Mouse (Mus musculus) gastrocnemius, adult 18-20 months (tissue): ENCODE results near the gene Pard3b. TPM values are rescaled to one million over a fixed set of nuclear protein-coding genes. Genes with fewer than 3 reads are reported as not detected.

Experiments used
- DNase-seq: peaks from one replicate; pipeline ENCODE4 v3.0.0; 2021; ENCODE audit warnings: low spot score
- total RNA-seq, 2 experiments: library from RNA; stranded (reverse); gene quantifications; 2 replicates each; pipeline ENCODE4 v1.2.3; 2021

Pard3b gene
- total RNA-seq, 2 experiments from 2014 or later: 4.0 to 5.3 TPM

DNA sequence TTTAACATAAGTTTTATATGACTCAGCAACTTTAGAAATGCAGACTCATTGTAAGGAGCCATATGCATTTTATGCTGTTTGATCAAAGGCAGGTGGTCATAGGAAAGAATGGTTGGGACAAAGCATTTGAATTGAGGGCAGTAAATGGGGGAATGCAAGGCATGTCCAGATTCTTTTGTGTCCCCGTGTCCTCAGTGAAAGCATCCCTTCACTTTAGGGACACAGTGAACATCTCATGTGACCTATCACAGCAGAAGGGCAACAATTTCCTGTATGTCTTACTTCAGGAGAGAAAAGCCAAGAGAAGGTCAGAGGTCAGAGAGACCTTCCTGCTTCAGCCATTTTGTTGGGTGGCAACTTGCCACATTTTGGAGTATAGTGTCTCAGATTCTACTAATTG, 745.6 kb downstream of the Pard3b start:
- no peak for DNase-seq

DNA sequence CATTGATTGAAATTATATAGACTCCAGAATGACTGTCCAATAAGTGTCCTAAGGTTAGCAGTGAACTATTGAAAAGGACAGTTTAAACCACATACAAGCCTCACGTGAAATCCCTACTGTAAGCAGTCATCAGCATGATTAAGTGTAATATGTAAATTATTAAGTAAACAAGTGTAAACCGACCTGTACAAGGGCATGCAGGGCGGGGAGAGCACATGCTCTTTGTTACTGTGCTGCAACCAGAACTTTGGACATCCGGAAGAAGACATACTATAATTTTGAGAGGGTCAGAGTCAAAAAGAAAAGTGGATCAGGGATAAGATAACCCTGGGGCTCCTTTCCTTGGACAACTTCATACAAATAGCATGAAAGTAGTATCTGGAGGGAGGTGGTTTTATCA, 749.4 kb downstream of the Pard3b start:
- DNase-seq: no peak

DNA sequence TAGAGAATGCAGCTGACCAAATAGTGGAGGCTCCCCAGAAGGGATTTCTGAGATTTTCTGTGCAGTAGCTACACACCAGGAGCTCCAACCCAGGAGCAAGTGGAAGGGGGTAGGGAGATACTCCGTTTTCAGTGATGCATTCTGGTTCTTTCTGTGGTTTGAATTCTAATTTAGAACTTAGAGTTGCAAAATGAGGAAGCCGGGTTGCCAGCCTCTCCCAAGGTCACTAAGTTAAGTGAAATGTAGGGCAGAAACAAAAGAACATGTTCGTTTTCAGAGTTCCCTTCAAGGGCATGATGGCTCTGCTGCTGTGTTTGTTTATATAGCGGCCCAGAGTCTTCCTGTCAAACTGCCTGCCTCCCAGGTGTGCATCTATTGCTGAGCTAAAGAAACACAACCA, 754.2 kb downstream of the Pard3b start:
- DNase-seq: no peak

DNA sequence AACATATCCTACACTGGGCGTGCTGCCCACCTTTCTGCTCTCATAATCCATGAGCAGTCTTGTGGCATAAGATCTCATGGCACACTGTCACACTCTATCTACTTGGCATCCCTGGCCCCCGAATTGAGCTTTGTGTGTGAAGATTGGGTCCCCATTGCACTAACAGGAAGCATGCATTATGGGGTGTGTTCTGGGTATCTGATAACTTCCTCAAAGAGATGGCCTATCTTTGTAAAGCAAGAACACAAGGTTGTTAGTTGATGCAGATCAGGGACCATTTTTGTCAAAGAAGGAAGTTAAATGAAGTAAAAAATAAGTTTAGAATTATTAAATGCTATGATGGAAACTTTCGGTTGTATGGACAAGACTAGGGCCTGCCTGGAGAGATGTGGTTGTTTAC, 755.9 kb downstream of the Pard3b start:
- DNase-seq: no peak

DNA sequence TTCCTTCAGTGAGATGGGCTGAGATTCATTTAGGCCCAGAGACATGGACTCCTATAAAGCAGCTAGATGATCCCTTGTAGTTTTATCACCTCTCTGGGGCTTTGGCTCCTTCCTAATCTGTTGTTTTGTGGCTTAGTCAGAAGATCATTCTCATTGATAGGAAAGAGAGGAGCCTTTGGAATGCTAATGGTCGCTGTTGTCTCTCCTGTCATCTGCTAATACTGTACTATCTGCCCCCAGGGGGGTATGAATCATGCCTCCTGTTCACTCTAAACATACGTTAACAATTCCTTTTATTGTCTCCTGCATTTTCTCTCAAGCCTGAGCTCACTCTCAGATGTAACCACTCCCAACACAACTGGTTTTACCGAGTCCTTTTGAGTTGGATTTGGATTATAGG, 759.6 kb downstream of the Pard3b start:
- no peak for DNase-seq

DNA sequence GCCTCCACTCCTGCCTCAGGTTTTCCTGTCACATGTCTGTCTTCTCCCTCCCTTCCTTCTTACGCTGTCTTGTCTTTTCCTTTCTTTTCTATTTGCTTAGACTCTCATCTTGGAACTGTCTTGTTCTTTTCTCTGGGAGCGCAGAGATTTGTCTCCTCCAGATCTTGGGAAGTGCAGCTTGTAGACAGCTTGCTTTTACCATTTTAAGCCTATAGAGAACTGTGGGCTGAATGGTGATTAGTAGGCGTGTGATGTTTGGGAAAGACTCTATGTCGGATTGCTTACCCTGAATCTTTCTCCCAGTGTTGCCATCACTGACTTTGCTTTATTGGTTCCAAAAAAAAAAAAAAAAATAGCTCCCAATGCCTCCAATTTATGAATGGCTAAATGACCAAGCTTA, 760.1 kb downstream of the Pard3b start:
- DNase-seq: no peak

DNA sequence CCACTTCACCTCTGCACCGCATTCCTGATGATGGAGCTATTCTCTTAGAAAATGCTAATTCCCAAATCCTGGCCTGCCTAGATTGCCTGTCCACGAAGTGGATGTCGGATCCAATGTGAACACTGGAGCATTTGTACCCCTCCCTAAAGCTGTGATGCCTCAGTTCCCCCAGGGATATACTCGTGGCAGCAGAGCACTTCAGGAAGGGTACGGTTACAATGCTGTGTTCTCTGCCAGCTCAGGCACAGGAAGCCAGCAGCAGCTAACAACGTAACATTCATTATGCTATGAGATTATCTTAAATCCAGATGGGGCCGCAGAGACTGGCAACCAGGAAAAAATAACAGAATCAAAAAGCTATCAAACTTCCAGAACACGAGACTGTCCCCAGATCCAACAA, 766.4 kb downstream of the Pard3b start:
- DNase-seq: no peak

DNA sequence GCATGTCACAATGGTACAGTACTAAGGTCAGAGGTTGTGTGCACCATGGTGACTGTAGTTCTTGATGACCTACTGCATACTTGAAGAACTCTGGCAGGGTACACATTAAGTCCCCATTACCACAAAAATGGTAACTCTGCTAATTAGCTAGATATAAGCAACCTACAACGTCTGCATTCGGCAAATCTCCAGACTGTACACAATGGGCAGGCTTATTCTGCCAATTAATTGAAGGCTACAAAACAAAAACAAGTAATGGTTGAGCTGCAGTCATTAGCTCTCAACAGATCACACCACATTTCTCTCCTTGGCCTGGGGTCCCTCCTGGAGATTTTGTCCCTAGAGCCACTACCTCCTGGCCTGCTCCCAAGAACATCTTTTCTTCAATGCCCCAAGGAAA, 772.7 kb downstream of the Pard3b start:
- DNase-seq: no peak

DNA sequence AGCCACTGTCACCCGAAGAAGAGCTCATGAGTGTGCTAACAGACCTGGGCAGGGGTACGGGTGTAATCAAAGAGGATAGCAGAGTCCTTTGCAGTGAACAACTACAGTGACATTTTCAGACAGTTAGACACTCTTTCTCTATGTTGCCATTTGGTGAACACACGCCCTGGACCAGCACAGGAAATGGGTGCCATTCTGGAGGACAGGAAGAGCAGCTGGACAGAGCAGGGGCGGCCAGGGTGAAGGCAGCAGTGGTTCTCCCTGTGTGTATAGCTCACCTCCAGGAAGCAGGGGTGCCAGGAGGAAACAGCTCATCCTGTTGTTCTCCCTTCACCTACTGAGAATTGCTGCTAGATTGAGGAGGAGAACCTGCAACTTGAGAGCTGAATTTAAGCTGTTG, 773.4 kb downstream of the Pard3b start:
- no peak for DNase-seq

DNA sequence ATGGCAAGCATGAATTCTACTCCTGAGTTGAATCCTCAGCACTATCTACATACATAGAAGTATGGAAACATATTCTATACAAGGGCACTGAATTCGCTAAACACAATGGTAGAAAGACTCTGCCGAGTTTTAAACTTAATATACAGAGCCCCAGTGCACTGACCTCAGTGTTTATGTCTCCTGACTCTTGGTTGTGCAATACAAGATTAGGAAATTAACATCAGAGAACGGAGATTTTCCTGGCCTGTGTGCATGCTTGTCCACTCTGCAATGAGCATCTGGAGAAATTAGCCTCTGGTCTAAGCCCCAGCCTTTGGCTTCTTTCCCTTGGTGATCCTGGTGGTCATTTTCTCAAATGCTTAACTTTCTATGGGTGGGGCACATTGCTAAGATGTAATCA, 774.4 kb downstream of the Pard3b start:
- DNase-seq: no peak

DNA sequence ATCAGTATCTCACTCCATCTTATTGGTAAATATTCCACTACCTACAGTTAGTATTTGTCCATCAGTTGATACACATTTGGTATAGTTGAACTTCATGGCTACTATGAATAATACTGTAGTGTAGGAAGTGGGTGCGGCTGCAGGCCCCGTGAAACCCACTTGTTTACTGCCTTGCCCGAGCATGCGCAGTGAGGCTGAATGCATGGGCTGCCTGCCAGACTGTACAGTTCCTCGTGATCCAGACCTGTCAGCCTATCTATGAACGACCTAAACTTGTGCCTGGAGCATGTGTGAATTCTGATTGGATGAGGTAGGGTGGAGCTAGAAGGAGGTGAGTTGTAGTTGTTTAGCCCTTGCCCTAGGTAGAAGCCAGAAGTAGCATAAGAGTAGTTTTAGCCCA, 775.9 kb downstream of the Pard3b start:
- DNase-seq: no peak

DNA sequence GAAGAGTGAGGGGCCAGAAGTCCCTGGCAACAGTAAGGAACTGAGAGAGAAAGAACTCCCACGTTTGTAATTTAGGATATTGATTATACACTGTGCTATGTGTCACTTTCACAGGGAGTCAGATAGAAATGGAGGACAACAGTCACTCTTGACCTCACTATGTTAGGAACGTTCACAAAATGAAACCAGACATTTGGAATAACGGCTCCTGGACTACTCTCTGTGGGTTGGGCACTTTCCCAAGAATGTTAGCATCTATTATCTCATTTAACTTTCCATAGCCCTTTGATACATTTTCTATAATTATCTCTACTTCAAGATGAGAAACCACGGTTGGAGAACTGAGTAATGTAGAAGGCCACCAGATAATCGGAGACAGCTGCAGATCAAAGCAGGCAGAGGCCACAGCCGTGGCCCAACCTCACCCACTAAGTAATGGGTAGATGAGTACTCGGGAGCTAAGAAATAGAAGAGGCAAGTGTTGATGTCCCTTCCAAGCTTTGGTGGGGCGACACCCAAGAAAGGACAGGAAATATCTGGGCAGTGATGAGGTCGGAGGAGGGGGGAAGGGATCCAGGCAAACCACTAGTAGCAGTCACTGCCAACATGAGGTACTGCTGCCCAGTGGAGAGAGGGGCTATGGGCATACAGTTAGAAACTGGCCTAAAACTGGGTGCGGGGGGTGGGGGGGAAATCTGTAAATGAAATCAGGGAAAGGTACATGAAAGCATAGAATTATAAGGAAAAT, 778.2 kb downstream of the Pard3b start:
- peak; percentile 6 for DNase-seq

DNA sequence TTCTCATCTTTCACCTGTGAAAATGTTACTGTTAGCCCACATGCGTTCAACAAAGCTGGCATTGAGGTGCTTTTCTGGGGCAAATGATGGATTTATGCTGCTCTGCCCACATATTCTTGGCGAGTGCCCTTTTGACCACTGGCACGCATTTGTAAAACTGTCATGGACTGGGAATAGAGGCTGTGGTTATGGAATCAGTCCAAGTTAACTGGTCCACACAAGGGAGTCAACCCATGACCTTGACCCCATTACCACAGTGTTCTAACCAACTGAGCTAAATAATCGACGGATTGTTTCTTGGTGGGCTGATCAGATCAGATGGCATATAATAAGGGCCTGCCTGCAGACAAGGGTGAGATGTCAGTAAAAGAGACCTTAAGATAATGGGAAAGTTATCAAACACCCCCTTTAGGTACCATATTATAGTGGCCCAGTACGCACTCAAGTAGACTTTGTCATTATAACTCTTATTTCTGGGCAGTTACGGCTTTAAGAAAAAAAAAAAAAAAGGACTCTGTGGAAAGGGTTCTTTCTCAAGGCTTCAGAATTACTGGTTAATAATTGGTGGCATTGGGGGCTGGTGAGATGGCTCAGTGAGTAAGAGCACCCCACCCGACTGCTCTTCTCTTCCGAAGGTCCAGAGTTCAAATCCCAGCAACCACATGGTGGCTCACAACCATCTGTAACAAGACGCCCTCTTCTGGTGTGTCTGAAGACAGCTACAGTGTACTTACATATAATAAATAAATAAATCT, 784.4 kb downstream of the Pard3b start:
- no peak for DNase-seq

DNA sequence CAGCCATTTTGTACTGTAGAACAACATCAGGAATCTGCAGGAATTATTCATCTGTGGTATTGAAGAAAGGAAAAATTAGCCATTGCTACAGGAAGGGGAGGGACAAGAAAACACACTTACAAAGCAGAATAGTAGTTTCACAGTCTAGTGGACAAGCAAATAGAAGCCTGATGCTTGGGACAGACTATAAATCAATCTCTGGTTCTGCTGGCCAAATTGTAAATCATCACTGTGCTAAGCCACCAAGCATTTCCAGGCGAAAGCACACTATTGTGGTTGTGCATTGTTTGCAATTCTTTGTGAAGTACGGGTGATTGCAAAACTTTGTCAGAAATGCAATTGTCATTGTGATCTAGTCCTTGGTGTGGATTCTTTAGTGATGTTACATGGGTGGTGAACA, 786.7 kb downstream of the Pard3b start:
- DNase-seq: no peak

DNA sequence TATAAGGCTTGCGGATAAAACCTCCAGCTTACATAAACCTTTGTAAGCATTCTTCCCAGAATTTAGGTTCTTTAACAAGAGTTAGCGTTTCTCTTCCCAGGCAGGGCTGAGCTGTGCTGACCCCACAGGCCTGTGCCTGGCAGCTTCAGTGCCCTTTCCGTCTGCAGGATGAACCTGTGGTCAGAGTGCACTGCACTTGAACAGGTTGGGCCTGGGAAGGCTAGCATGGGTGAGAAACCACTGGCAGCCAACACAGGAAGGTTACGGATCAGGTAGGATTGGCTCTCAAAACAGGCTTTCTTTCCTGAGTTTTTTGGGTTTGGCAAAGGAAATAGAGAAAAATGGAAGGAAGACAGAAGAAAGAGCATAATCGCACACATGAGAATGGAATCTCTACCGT, 790.1 kb downstream of the Pard3b start:
- DNase-seq: no peak

DNA sequence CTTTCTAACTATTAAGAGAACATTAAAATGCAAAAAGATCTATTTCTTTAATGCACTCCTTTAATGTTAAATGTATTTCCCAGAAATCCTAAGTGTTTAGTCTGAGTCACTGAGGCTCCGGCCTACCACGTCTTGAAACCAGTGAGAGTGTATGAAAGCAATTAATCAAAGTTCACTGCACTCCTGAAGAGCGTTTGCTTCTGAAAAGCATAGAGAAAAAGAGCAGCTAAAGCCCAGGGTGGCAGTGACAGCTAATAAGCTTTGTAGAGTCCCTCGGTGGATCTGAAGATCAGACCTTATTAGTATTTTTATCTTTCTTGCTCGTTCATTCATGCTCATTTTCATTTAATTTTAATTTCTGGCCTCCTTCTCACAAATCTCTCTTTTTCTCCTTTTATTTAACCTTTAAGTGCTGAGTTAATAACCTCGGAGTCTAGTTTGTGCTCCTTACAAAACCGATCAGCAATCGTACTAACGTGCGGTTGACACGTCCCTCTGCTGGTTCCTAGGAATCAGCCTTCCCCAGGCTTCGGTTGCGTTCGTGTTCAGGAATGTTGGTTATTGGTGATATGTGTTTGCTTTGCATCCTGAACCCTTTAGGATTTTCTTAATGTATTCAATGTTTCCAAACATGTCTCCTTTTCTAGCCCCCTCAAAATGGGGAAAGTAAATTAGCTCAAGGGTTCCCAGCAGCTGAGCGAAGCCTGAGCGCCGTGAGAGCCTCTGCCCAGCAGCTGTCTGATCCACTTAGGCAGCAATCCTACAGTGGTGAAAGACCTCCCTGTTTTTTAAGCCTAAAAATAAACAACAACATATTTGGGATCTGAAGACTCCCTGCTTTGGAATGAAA, 790.9 kb downstream of the Pard3b start:
- no peak for DNase-seq

DNA sequence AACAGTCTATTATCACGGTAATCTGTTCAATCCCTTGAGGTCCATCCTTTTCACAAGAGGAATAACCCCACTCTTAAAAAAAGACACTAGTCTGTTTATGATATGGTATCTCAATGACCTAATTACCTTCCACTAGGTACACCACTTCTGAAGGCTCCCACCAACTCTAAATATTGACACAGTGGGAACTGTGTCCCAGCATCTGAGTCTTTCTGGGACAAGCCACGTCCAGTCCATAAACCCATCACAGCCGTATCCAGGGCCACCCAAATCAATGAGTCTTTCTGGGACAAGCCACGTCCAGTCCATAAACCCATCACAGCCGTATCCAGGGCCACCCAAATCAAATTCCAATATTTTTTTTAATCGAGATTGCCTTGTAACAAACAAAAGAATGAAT, 792.4 kb downstream of the Pard3b start:
- DNase-seq: no peak

DNA sequence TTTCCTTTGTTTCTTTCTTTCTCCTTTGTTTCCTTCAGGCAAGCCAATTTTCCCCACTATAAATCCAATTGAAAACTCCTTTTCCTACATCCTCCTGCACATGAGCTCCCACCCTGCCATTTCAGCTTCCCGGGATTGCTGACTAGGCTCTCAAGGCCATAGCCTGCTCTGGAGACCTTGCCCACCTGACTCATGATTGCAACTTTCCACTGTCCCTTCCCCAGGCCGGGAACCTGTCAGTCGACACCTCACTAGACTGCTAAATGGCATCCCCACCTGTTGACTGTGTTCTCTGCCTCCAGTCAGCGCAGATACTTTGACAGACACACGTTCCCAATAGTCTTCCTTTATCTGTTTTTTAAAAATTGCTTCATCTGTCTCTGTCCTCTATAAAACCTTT, 795.3 kb downstream of the Pard3b start:
- DNase-seq: no peak

DNA sequence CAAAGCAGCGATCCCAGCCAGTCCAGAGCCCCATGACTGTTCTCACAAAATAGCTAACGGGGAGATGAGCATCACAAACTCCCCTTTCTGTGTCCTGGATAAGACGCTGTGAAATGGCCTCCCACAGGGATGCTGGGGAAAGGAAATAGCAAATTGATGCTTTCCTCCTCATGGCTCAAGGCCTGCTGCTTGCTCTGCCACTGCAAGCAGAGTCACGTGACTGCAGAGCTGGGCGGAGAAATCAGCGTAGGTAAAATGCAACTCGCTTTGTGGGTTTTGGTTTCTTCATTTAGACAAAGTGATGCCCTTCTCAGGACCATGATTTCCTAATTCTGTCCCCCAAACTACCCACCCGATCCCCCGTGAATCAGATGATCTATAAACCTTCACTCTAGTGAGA, 797.2 kb downstream of the Pard3b start:
- DNase-seq: no peak

DNA sequence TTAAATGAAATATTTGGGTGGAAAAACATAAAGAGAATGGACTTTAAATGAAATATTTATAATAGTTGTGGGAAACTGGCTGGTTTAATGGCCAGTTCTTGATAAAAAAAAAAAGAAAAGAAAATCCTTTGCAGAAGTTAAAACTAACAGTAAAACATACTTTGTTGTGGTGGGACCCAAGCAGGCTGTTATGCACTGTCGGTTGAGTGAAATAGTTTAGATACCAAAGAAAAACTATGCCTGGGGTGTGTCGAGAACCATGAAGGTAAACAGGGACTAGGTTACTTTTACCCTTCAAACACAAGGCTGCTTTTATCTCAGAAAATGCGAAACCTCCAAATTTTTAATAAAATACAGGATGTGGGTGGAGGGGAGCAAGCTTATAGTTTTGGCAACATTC, 797.7 kb downstream of the Pard3b start:
- DNase-seq: no peak

DNA sequence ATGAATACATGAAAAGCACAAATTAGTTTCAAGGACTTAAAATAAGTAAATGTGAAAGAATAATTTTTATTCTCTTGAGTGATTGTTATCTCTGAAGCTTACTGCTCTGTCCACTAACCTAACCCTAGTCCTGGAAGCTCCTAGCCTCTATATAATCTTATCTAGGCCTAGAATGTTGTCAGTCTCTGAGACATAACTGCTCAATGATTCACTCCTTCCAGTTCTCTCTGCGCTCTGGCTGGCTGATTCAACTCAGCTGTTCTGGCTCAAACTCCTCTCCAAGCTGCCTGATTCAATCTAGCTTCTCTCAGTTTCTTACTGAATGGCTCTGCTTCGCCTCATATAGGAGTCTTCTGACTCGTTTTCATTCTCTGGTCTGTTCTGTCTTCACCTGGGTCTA, 798.9 kb downstream of the Pard3b start:
- no peak for DNase-seq

DNA sequence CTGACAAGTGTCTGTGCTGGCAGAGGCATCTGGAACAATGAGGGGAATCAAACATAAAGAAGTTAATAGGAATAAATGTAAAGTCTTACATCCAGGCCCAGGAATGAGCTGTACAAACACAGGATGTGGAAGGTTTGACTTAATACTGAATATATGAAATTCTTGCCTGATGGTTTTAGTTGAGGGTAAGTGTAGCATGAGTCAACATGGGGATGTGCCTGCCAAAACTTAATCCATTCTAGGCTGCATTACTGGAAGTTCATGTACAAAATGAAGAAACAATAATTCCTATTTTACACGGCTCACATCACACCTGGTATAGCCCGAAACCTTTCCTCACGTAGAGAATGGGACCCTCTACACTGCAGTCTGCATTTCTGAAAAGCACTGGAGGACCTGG, 805.8 kb downstream of the Pard3b start:
- DNase-seq: no peak
